Mouse (Mus musculus) liver, embryonic 18 days (tissue): Measurements from ENCODE around the gene Cttnbp2. TPM values are rescaled to one million over a fixed set of nuclear protein-coding genes. Genes with fewer than 3 reads are reported as not detected.

ENCODE experiments used
- polyA plus RNA-seq: library from polyadenylated mRNA; depleted of rRNA; stranded (reverse); fragments of >200 nt; gene quantifications from 2 replicates; pipeline ENCODE4 v1.2.3, GENCODE M21; 2012; rRNA removed

Gene Cttnbp2
- 0.35 and 0.46 TPM in 2 replicates for polyA plus RNA-seq

GRCm38 (mm10) chr6:18514480-18515352 lies at the start of gene Cttnbp2:
TSS of gene Cttnbp2 (minus strand) at chr6:18514843.

